Mouse (Mus musculus) liver, postnatal 0 days (tissue): ENCODE measurements around the gene B3galt1.

ENCODE experiments used
- CTCF ChIP-seq: sonication (generic); IDR thresholded peaks from 2 replicates; pipeline ENCODE4 v1.5.1; 2016; ENCODE audit warnings: antibody characterized with exemption, low read depth
- EP300 ChIP-seq: IDR thresholded peaks from 2 replicates; pipeline ENCODE4 v1.6.1; 2016; ENCODE audit warnings: antibody characterized with exemption, low read depth, mild to moderate bottlenecking

DNA sequence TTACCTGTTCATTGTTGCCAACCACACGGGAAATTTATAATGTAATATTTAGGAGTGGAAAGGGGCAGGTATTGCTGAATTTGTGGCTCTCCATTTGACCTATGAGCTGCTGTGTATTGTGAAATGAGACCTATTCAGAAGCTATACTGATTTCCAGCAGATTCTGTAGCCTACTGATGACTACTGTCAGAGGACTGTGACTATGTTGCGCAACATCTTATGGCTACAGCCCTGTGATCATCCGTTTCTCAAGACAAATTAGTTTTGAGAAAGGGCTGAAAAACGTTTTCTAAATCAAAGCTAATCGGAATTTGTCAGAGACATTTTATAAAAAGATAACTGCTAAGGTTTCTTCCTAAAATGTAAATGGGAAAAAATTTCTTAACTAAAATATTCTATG is 158.6 kb downstream of the B3galt1 start:
- TF ChIP-seq EP300 (no peak), CTCF (no peak)
